Mouse (Mus musculus) lung, embryonic 15.5 days (tissue): ENCODE measurements around the gene 4930451I11Rik. TPM values are rescaled to one million over a fixed set of nuclear protein-coding genes. Genes with fewer than 3 reads are reported as not detected.
A peak's percentile ranks its signal among the peaks of the same experiment; 100 is the strongest.

Experiments used
- ATAC-seq: fragments of 200-750 bp; cut with Nextera tagmentation; 2 replicates; pipeline ENCODE4 v1.8.0; 2017; ENCODE audit warnings: moderate number of reproducible peaks, borderline replicate concordance; ENCODE audit not compliant: low FRiP score, low TSS enrichment; ENCODE audit errors: extremely low read depth
- H3K27ac ChIP-seq: fragments of 300-500 bp; sonication (generic); 2 replicates; pipeline ENCODE4 v1.5.1; 2015; ENCODE audit warnings: moderate library complexity, mild to moderate bottlenecking, inconsistent platforms
- H3K27me3 ChIP-seq: fragments of 300-500 bp; sonication (generic); 2 replicates; pipeline ENCODE4 v1.6.1; 2015; ENCODE audit warnings: inconsistent platforms
- H3K36me3 ChIP-seq: fragments of 300-500 bp; sonication (generic); 2 replicates; pipeline ENCODE4 v1.6.1; 2015; ENCODE audit warnings: inconsistent platforms
- H3K4me1 ChIP-seq: fragments of 300-500 bp; sonication (generic); 2 replicates; pipeline ENCODE4 v1.6.1; 2015; ENCODE audit warnings: inconsistent platforms
- H3K4me2 ChIP-seq: fragments of 300-500 bp; sonication (generic); 2 replicates; pipeline ENCODE4 v1.6.1; 2015; ENCODE audit warnings: inconsistent platforms, mild to moderate bottlenecking, moderate library complexity
- H3K4me3 ChIP-seq: fragments of 300-500 bp; sonication (generic); 2 replicates; pipeline ENCODE4 v1.5.1; 2015; ENCODE audit warnings: mild to moderate bottlenecking, inconsistent platforms
- H3K9ac ChIP-seq: fragments of 300-500 bp; sonication (generic); 2 replicates; pipeline ENCODE4 v1.6.1; 2015; ENCODE audit warnings: inconsistent platforms
- H3K9me3 ChIP-seq: fragments of 300-500 bp; sonication (generic); 2 replicates; pipeline ENCODE4 v1.6.1; 2016; ENCODE audit warnings: inconsistent platforms
- WGBS: fragments of 180-500 bp; shearing (Covaris S2); methylation state at CpG from one replicate; pipeline ENCODE4 v1.1.7; 2015; 5-methylcytosine and 5-hydroxymethylcytosine counted together
- polyA plus RNA-seq: library from polyadenylated mRNA; unstranded; fragments of >200 nt; fragmentation: Nextera tagmentation; extraction: Ambion mirVana; gene quantifications from 2 replicates; pipeline ENCODE4 v1.2.1, GENCODE M21; 2015

Gene 4930451I11Rik
- polyA plus RNA-seq, 1 experiment from 2014 or later = not detected

DNA sequence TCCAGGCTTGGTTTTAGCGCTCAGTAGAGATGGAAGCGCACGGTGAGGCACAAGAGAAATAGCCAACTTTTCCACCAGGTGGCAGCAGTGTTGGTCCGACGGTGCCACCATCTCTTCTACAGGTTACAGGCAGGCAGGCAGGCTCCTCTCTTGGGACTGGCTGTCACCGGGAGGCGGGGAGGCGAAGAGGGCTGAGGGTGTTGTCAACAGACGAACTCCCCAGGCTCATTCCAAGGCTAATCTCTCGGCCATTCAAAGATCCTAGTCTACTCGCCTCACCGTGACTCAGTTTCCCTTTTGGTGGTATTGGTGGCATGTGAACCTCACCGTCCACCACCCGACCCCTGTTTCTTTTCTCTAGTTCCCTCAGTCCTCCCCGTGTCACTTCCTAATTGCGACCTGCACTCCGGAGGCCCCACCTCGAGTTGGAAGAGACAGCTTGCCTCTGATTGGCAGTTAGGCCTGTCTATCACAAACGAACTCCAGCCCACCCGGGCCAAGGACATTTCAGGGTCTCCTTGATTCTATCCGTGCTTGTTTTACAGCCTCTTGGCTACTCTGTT, 678 bp upstream of the 4930451I11Rik start:
- peak; percentile 73; the same call in 1 of the 2 replicates for ATAC-seq
- Histone ChIP-seq H3K4me1 (peaks cover 4% of the 10 kb centered on the region; the same call in 1 of the 2 replicates), H3K4me2 (peak overlapping the region; percentile 54), H3K9ac (no peak overlapping the region), H3K9me3 (no peaks in the 10 kb centered on the region), H3K27ac (no peak overlapping the region), H3K27me3 (no peaks in the 10 kb centered on the region), H3K36me3 (no peaks in the 10 kb centered on the region), H3K4me3 (peak overlapping the region; percentile 29)
- WGBS = under 1% methylated on average over 21 of the region's 21 CpGs

GRCm38 (mm10) chr7:126825952-126826351, 5.5 kb downstream of the 4930451I11Rik start:
- Histone ChIP-seq H3K9ac (no peak overlapping the region), H3K4me3 (no peak overlapping the region), H3K36me3 (no peaks in the 10 kb centered on the region), H3K4me1 (0 out of 2 replicates have a peak, but pooled peaks cover 8% of the 10 kb centered on the region), H3K27ac (no peak overlapping the region), H3K4me2 (no peak overlapping the region), H3K9me3 (no peaks in the 10 kb centered on the region), H3K27me3 (peaks cover 26% of the 10 kb centered on the region)
- ATAC-seq = no peak
- 59% methylated on average over 5 of the region's 5 CpGs for WGBS

DNA sequence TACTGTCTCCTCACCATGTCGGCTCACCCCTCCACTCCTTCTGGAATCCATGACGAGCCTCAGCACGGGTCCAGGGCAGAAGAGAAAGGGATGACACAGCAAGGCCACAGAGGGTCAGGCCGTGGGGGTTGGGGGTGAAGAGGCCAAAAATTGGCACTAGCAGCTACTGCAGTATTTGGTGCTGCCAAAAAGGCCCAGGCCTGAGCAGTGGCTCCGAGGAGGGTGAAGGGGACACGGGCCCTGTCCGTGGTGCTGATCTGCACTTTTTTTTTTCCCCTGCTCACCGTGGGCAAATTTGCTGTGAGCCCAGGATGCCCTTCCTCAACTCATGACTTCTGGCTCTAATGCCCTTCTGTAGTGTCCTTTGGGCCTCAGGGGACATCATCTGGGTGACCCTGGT, 6.0 kb downstream of the 4930451I11Rik start:
- WGBS = 16% methylated on average over 8 of the region's 8 CpGs
- no peaks in the 10 kb centered on the region for H3K9me3 ChIP-seq

DNA sequence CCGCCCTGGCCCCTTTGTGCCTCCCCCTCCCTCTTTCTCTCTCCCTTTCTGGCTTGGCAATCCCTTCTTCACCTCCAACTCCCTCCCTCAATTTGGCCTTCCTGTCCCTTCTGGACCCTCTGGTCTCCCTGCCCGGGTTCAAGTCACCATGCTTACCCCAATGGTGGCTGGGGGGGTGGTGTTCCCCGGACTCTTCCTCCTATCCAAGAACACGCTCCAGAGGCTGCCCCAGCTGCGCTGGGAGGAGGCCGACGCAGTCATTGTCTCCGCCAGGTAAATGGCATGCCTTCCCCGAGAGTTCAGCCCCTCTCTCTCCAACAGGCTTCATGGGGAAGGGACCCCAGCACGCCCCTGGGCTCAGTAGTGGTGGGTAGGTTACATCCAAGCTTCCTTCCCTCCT, 7.5 kb downstream of the 4930451I11Rik start:
- 0 out of 2 replicates have a peak, but pooled peaks cover 8% of the 10 kb centered on the region for H3K4me1 ChIP-seq
- ATAC-seq = no peak
- H3K27ac ChIP-seq = no peak overlapping the region
- peaks cover 26% of the 10 kb centered on the region for H3K27me3 ChIP-seq
- no peak overlapping the region for H3K4me3 ChIP-seq
- 8% methylated on average over 10 of the region's 10 CpGs for WGBS
- H3K9ac ChIP-seq = no peak overlapping the region
- H3K36me3 ChIP-seq = no peaks in the 10 kb centered on the region
- no peak overlapping the region for H3K4me2 ChIP-seq
- no peaks in the 10 kb centered on the region for H3K9me3 ChIP-seq

More for the DNA sequence above, 6.0 kb downstream of the 4930451I11Rik start:
- H3K4me2 ChIP-seq = no peak overlapping the region
- ATAC-seq = no peak
- no peak overlapping the region for H3K4me3 ChIP-seq
- H3K36me3 ChIP-seq = no peaks in the 10 kb centered on the region
- H3K27ac ChIP-seq = no peak overlapping the region
- H3K9ac ChIP-seq = no peak overlapping the region
- H3K4me1 ChIP-seq = 0 out of 2 replicates have a peak, but pooled peaks cover 8% of the 10 kb centered on the region
- peaks cover 26% of the 10 kb centered on the region for H3K27me3 ChIP-seq

- peaks cover 26% of the 10 kb centered on the region for H3K27me3 ChIP-seq
- H3K9me3 ChIP-seq = no peaks in the 10 kb centered on the region
- 0 out of 2 replicates have a peak, but pooled peaks cover 8% of the 10 kb centered on the region for H3K4me1 ChIP-seq
- peak overlapping the region; percentile 50 for H3K4me2 ChIP-seq
- no peak overlapping the region for H3K27ac ChIP-seq
- WGBS = 4% methylated on average over 12 of the region's 19 CpGs
- no peak for ATAC-seq
- H3K9ac ChIP-seq = no peak overlapping the region
- H3K4me3 ChIP-seq = peak overlapping the region; percentile 19
- H3K36me3 ChIP-seq = no peaks in the 10 kb centered on the region
These were observed 8.2 kb downstream of the 4930451I11Rik start for GRCm38 (mm10) chr7:126823202-126823711.

GRCm38 (mm10) chr7:126822741-126823140, 8.7 kb downstream of the 4930451I11Rik start:
- ATAC-seq = no peak
- 0 out of 2 replicates have a peak overlapping the region, but pooled peaks have one; percentile 19 for H3K4me3 ChIP-seq
- WGBS = 11% methylated on average over 9 of the region's 9 CpGs
- H3K4me2 ChIP-seq = peak overlapping the region; percentile 50; the same call in 1 of the 2 replicates
- H3K27me3 ChIP-seq = peaks cover 26% of the 10 kb centered on the region
- no peaks in the 10 kb centered on the region for H3K36me3 ChIP-seq
- no peaks in the 10 kb centered on the region for H3K9me3 ChIP-seq
- H3K4me1 ChIP-seq = 0 out of 2 replicates have a peak, but pooled peaks cover 8% of the 10 kb centered on the region
- H3K27ac ChIP-seq = no peak overlapping the region
- no peak overlapping the region for H3K9ac ChIP-seq

DNA sequence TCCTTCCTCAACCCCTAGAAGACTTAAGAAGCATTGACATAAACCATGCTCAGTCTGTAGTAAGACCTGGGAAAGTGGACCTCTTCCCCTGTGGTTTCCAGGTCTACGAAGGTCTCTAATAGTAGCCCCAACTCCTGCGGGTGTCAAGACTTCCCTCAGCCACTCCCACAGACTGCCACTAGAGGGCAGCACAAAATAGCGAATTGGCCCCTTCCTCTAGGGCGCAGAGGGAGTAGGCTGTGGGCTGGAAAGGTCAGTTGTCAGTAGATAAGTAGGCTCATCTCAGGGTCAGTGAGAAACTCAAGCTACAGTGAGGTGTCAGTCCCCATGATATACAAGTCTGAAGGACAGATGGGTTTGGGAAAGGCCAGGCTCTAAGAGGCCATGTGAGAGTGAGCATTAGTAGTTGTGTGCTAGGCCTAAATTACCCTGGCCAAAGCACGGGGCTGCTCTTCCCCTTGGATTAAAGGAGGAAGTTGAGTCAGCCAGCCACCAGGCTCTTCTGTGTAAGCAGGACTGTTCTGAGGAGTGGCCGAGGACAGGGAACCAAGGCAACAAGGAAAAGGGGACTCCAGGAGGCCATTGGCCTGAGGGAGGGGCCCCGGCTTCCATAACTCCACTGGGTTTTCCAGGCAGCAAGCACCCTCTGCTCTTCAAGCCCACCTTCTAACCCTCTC, 9.5 kb downstream of the 4930451I11Rik start:
- 23% methylated on average over 7 of the region's 7 CpGs for WGBS
- Histone ChIP-seq H3K4me1 (0 out of 2 replicates have a peak, but pooled peaks cover 8% of the 10 kb centered on the region), H3K27me3 (peaks cover 26% of the 10 kb centered on the region), H3K4me3 (no peak overlapping the region), H3K4me2 (no peak overlapping the region), H3K9ac (no peak overlapping the region), H3K9me3 (no peaks in the 10 kb centered on the region), H3K36me3 (no peaks in the 10 kb centered on the region), H3K27ac (no peak overlapping the region)
- ATAC-seq = peak; percentile 9; the same call in 1 of the 2 replicates

- 32% methylated on average over 1 of the region's 1 CpGs for WGBS
- H3K9me3 ChIP-seq = no peaks in the 10 kb centered on the region
- no peak overlapping the region for H3K4me2 ChIP-seq
- H3K4me1 ChIP-seq = 0 out of 2 replicates have a peak, but pooled peaks cover 10% of the 10 kb centered on the region
- H3K9ac ChIP-seq = no peak overlapping the region
- peaks cover 17% of the 10 kb centered on the region for H3K27me3 ChIP-seq
- H3K27ac ChIP-seq = no peak overlapping the region
- no peak for ATAC-seq
- H3K4me3 ChIP-seq = no peak overlapping the region
- no peaks in the 10 kb centered on the region for H3K36me3 ChIP-seq
These were observed 12.6 kb downstream of the 4930451I11Rik start for GRCm38 (mm10) chr7:126818818-126819217.

DNA sequence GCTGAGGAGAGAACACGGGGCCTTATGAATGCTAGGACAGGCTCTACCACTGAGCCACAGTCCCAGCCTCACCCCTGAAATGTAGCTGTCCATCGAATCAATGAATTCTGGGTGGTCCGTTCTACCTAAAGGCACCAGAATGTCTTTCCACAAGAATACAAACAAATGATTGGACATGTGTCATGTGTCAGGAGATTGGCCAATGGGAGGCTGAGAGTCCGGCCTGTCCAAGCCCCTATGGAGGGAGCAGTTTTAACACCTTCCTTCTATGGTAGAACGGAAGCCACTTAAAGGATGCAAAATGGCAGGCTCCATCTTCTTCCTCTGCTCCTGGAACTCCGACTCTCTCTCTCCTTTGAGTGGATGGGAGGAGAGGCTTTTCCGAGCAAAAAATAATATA, 13.8 kb downstream of the 4930451I11Rik start:
- 73% methylated on average over 7 of the region's 7 CpGs for WGBS
- no peak overlapping the region for H3K4me2 ChIP-seq
- H3K9me3 ChIP-seq = no peaks in the 10 kb centered on the region
- H3K27me3 ChIP-seq = peaks cover 6% of the 10 kb centered on the region; the same call in 1 of the 2 replicates
- no peak for ATAC-seq
- H3K36me3 ChIP-seq = no peaks in the 10 kb centered on the region
- H3K9ac ChIP-seq = no peak overlapping the region
- H3K4me3 ChIP-seq = no peak overlapping the region
- no peak overlapping the region for H3K27ac ChIP-seq
- H3K4me1 ChIP-seq = peaks cover 9% of the 10 kb centered on the region; the same call in 1 of the 2 replicates

DNA sequence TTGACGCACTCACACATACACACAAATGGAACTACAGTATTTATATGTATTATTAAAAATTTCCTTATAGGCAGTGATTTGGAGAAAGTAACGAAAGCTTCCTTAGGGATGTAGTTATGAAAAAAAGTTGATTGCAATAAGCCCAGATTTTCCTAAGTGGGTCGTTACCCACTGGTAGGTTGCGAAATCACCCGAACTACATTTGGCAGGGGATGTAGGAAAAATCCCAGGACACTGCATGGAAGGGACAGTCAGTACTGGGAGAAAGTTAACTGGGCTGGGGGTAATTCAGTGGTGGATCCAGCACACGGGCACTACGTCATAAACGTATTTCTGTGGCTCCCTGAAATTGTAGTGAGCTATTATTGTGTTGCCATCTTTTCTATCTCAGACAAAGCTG, 14.9 kb downstream of the 4930451I11Rik start:
- peaks cover 9% of the 10 kb centered on the region; the same call in 1 of the 2 replicates for H3K4me1 ChIP-seq

DNA sequence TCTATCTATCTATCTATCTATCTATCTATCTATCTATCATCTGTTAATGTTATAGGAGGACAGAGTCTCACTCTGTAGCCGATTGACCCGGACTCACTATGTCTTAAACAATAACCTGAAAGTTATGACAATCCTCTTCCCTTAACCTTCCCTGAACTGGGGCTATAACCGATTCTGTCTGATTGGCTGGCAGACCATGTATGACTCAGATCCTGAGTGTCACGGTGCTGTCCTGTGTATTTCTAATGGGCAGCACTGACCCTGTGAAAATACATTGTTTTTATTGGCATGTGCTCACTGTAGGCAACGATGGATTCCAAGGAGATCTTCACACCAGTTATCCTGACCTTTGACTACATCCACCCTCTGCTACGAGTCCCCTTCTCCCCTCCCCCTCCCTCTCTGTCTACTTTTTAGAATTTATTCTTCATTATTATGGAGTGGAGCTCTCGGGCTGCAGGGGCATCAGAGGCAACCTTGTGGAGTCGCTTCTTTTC, 15.7 kb downstream of the 4930451I11Rik start:
- Histone ChIP-seq H3K36me3 (no peaks in the 10 kb centered on the region), H3K27me3 (no peaks in the 10 kb centered on the region), H3K4me2 (no peak overlapping the region), H3K9ac (no peak overlapping the region), H3K4me1 (peaks cover 9% of the 10 kb centered on the region; the same call in 1 of the 2 replicates), H3K27ac (no peak overlapping the region), H3K4me3 (no peak overlapping the region), H3K9me3 (no peaks in the 10 kb centered on the region)
- 52% methylated on average over 8 of the region's 8 CpGs for WGBS
- ATAC-seq = no peak

More for the DNA sequence above, 14.9 kb downstream of the 4930451I11Rik start:
- H3K9ac ChIP-seq = no peak overlapping the region
- no peak overlapping the region for H3K4me3 ChIP-seq
- no peaks in the 10 kb centered on the region for H3K36me3 ChIP-seq
- no peaks in the 10 kb centered on the region for H3K9me3 ChIP-seq
- no peaks in the 10 kb centered on the region for H3K27me3 ChIP-seq
- H3K27ac ChIP-seq = no peak overlapping the region
- 70% methylated on average over 8 of the region's 8 CpGs for WGBS
- no peak overlapping the region for H3K4me2 ChIP-seq
- ATAC-seq = no peak
